Mouse (Mus musculus) stomach, postnatal 0 days (tissue): Measurements from ENCODE around the gene Marveld1. TPM values are rescaled to one million over a fixed set of nuclear protein-coding genes. Genes with fewer than 3 reads are reported as not detected.
A peak's percentile ranks its signal among the peaks of the same experiment; 100 is the strongest.

Experiments
- ATAC-seq: fragments of 200-750 bp; cut with Nextera tagmentation; 2 replicates; pipeline ENCODE4 v1.8.0; 2017; ENCODE audit not compliant: low FRiP score, low TSS enrichment
- DNase-seq: peaks from one replicate; pipeline ENCODE4 v3.0.0-alpha.2; 2016; ENCODE audit warnings: low spot score
- H3K27ac ChIP-seq: fragments of 300-500 bp; sonication (generic); replicated peaks from 2 replicates; pipeline ENCODE4 v1.5.1; 2014; ENCODE audit warnings: mild to moderate bottlenecking, control low read depth
- H3K27me3 ChIP-seq: fragments of 300-500 bp; sonication (generic); 2 replicates; pipeline ENCODE4 v1.6.1; 2014; ENCODE audit warnings: low read length; ENCODE audit not compliant: control insufficient read depth, insufficient read depth
- H3K36me3 ChIP-seq: fragments of 300-500 bp; sonication (generic); 2 replicates; pipeline ENCODE4 v1.6.1; 2014; ENCODE audit warnings: low read length, mixed read lengths; ENCODE audit not compliant: control insufficient read depth, insufficient read depth
- H3K4me1 ChIP-seq: fragments of 300-500 bp; sonication (generic); replicated peaks from 2 replicates; pipeline ENCODE4 v1.6.1; 2014; ENCODE audit warnings: antibody characterized with exemption; ENCODE audit not compliant: control insufficient read depth, insufficient read depth
- H3K4me2 ChIP-seq: fragments of 300-500 bp; sonication (generic); replicated peaks from 2 replicates; pipeline ENCODE4 v1.6.1; 2014; ENCODE audit warnings: low read depth, mild to moderate bottlenecking, control low read depth, moderate library complexity
- H3K4me3 ChIP-seq: fragments of 300-500 bp; sonication (generic); 2 replicates; pipeline ENCODE4 v1.5.1; 2014; ENCODE audit warnings: low read depth, low read length, control low read depth
- H3K9ac ChIP-seq: fragments of 300-500 bp; sonication (generic); 2 replicates; pipeline ENCODE4 v1.6.1; 2014; ENCODE audit warnings: mild to moderate bottlenecking, low read length, control low read depth, mixed read lengths
- H3K9me3 ChIP-seq: fragments of 300-500 bp; sonication (generic); 2 replicates; pipeline ENCODE4 v1.6.1; 2016; ENCODE audit warnings: low read length; ENCODE audit not compliant: control insufficient read depth
- CTCF ChIP-seq: IDR thresholded peaks from 2 replicates; pipeline ENCODE4 v1.5.1; 2016; ENCODE audit warnings: antibody characterized with exemption, low read depth, mild to moderate bottlenecking, moderate library complexity
- EP300 ChIP-seq: optimal IDR thresholded peaks from 2 replicates; pipeline ENCODE3; 2016; ENCODE audit warnings: antibody characterized with exemption
- WGBS: fragments of 180-500 bp; shearing (Covaris S2); extraction: QIAGEN DNeasy Blood & Tissue Kit; methylation state at CpG from one replicate; pipeline ENCODE4 v1.1.7; 2014; 5-methylcytosine and 5-hydroxymethylcytosine counted together
- polyA plus RNA-seq: library from polyadenylated mRNA; unstranded; fragments of >200 nt; fragmentation: Nextera tagmentation; extraction: Ambion mirVana; gene quantifications from 2 replicates; pipeline ENCODE4 v1.2.1, GENCODE M21; 2015

Gene Marveld1
- polyA plus RNA-seq, 1 experiment from 2014 or later: 15.3 TPM

GRCm38 (mm10) chr19:42147769-42148568, 769 bp downstream of the Marveld1 start:
- WGBS: under 1% methylated on average over 62 of the region's 63 CpGs
- Histone ChIP-seq H3K4me2 (peak overlapping the region; percentile 92), H3K9ac (peak overlapping the region; percentile 94), H3K27ac (peak overlapping the region; percentile 96), H3K27me3 (no peaks in the 10 kb centered on the region), H3K4me1 (peaks cover 12% of the 10 kb centered on the region), H3K36me3 (no peaks in the 10 kb centered on the region), H3K9me3 (no peaks in the 10 kb centered on the region), H3K4me3 (peak overlapping the region; percentile 73)
- ATAC-seq: peak; percentile 8
- DNase-seq: peak; percentile 67
- TF ChIP-seq EP300 (no peak), CTCF (no peak)

- Histone ChIP-seq H3K9ac (peak overlapping the region; percentile 94), H3K4me2 (peak overlapping the region; percentile 92), H3K27me3 (no peaks in the 10 kb centered on the region), H3K9me3 (no peaks in the 10 kb centered on the region), H3K4me1 (peaks cover 12% of the 10 kb centered on the region), H3K27ac (peak overlapping the region; percentile 96), H3K36me3 (no peaks in the 10 kb centered on the region), H3K4me3 (peak overlapping the region; percentile 73)
- ATAC-seq (peak; percentile 61; the same call in 1 of the 2 replicates), DNase-seq (no peak)
- no peak for TF ChIP-seq EP300
- TF ChIP-seq CTCF: no peak
- WGBS: 9% methylated on average over 7 of the region's 7 CpGs
These were observed 1.3 kb downstream of the Marveld1 start for GRCm38 (mm10) chr19:42148569-42148860.

- TF ChIP-seq CTCF (peak; percentile 92), EP300 (no peak)
- no peaks in the 10 kb centered on the region for H3K36me3 ChIP-seq
- 3% methylated on average over 6 of the region's 6 CpGs for WGBS
- peak; percentile 88 for DNase-seq
- peak overlapping the region; percentile 65 for H3K27ac ChIP-seq
- H3K9ac ChIP-seq: no peak overlapping the region
- peaks cover 6% of the 10 kb centered on the region for H3K4me1 ChIP-seq
- no peaks in the 10 kb centered on the region for H3K27me3 ChIP-seq
- H3K4me3 ChIP-seq: no peak overlapping the region
- H3K4me2 ChIP-seq: no peak overlapping the region
- peak; percentile 61 for ATAC-seq
- H3K9me3 ChIP-seq: no peaks in the 10 kb centered on the region
These were observed 4.8 kb downstream of the Marveld1 start for GRCm38 (mm10) chr19:42151990-42152389.

GRCm38 (mm10) chr19:42157493-42158237, 10.5 kb downstream of the Marveld1 start:
- ATAC-seq (no peak), DNase-seq (no peak)
- no peak for TF ChIP-seq CTCF
- no peak for TF ChIP-seq EP300
- 51% methylated on average over 11 of the region's 12 CpGs for WGBS
- H3K9ac ChIP-seq: no peak overlapping the region
- H3K4me2 ChIP-seq: no peak overlapping the region
- H3K27me3 ChIP-seq: no peaks in the 10 kb centered on the region
- no peaks in the 10 kb centered on the region for H3K36me3 ChIP-seq
- peak overlapping the region; percentile 18; the same call in 1 of the 2 replicates for H3K27ac ChIP-seq
- no peak overlapping the region for H3K4me3 ChIP-seq
- H3K9me3 ChIP-seq: no peaks in the 10 kb centered on the region
- no peaks in the 10 kb centered on the region for H3K4me1 ChIP-seq

GRCm38 (mm10) chr19:42158246-42159017, 11.2 kb downstream of the Marveld1 start:
- no peak overlapping the region for H3K27ac ChIP-seq

More at GRCm38 (mm10) chr19:42158246-42159017, 11.2 kb downstream of the Marveld1 start:
- Histone ChIP-seq H3K27me3 (no peaks in the 10 kb centered on the region), H3K4me3 (no peak overlapping the region), H3K9ac (no peak overlapping the region), H3K9me3 (no peaks in the 10 kb centered on the region), H3K4me2 (peak overlapping the region; percentile 20; the same call in 1 of the 2 replicates), H3K36me3 (no peaks in the 10 kb centered on the region), H3K4me1 (no peaks in the 10 kb centered on the region)
- 22% methylated on average over 13 of the region's 13 CpGs for WGBS
- ATAC-seq: no peak
- no peak for DNase-seq
- TF ChIP-seq CTCF (peak; percentile 49), EP300 (no peak)
